Mouse (Mus musculus) olfactory bulb, adult 2 months (tissue): ENCODE results near the gene Polr2c. TPM values are rescaled to one million over a fixed set of nuclear protein-coding genes. Genes with fewer than 3 reads are reported as not detected.
A peak's percentile ranks its signal among the peaks of the same experiment; 100 is the strongest.
"Not testable (repeated sequence)": the region's sequence is repeated elsewhere in the genome, so short reads cannot be mapped to it uniquely, and the experiment has no call there.

Experiments used
- H3K27ac ChIP-seq: fragments of 200-500 bp; 2 replicates; pipeline ENCODE4 v1.5.1; 2012; ENCODE audit warnings: low read depth, low read length; ENCODE audit not compliant: insufficient read depth
- H3K4me1 ChIP-seq: fragments of 200-500 bp; 2 replicates; pipeline ENCODE4 v1.6.1; 2012; ENCODE audit warnings: low read length; ENCODE audit not compliant: control insufficient read depth, insufficient read depth
- H3K4me3 ChIP-seq: fragments of 200-500 bp; 2 replicates; pipeline ENCODE4 v1.5.1; 2012; ENCODE audit warnings: mild to moderate bottlenecking, low read depth, low read length, moderate library complexity; ENCODE audit not compliant: insufficient read depth
- CTCF ChIP-seq: fragments of 200-500 bp; IDR thresholded peaks from 2 replicates; pipeline ENCODE4 v1.5.1; 2012; ENCODE audit warnings: low read depth, mild to moderate bottlenecking, low read length, moderate library complexity; ENCODE audit not compliant: insufficient read depth
- POLR2A ChIP-seq: fragments of 200-500 bp; IDR thresholded peaks from 2 replicates; pipeline ENCODE4 v1.6.1; 2012; ENCODE audit warnings: mild to moderate bottlenecking, low read depth, low read length, moderate library complexity; ENCODE audit not compliant: insufficient read depth
- whole genome bisulfite sequencing: fragments of 180-500 bp; shearing (Covaris S2); methylation state at CpG from one replicate; pipeline ENCODE4 v1.1.7; 2018; 5-methylcytosine and 5-hydroxymethylcytosine counted together
- polyA plus RNA-seq: library from polyadenylated mRNA; stranded (reverse); fragments of >200 nt; gene quantifications from 2 replicates; pipeline ENCODE4 v1.2.4, GENCODE M21; 2012; ENCODE audit warnings: low replicate concordance; ENCODE audit not compliant: missing spikeins, insufficient read depth, insufficient read length

The Polr2c gene
- polyA plus RNA-seq, 1 experiment: not detected

- 75% methylated on average over 11 of the region's 11 CpGs for WGBS
- H3K4me1 ChIP-seq: peaks cover 10% of the 10 kb centered on the region; the same call in 1 of the 2 replicates
Measured at GRCm38 (mm10) chr8:94836456-94837240, 20.6 kb upstream of the Polr2c start.

GRCm38 (mm10) chr8:94837662-94838574, 19.3 kb upstream of the Polr2c start, which contains the start of the genes Coq9 and Ciapin1:
Gene Coq9 (plus strand): TSS chr8:94838321.
Gene Ciapin1 (minus strand): TSS chr8:94838358.
- peaks cover 13% of the 10 kb centered on the region; the same call in 1 of the 2 replicates for H3K4me1 ChIP-seq
- peak within 1 kb of the TSS; percentile 98 for H3K4me3 ChIP-seq
- H3K27ac ChIP-seq: peak within 1 kb of the TSS; percentile 98
- TF ChIP-seq POLR2A (peak; percentile 93), CTCF (no peak)
- WGBS: under 1% methylated on average over 82 of the region's 82 CpGs

More at GRCm38 (mm10) chr8:94836456-94837240, 20.6 kb upstream of the Polr2c start:
- TF ChIP-seq POLR2A: no peak
- no peak overlapping the region for H3K27ac ChIP-seq
- H3K4me3 ChIP-seq: 0 out of 2 replicates have a peak overlapping the region, but pooled peaks have one; percentile 15

GRCm38 (mm10) chr8:94838600-94838999, 18.6 kb upstream of the Polr2c start:
- Histone ChIP-seq H3K4me1 (peaks cover 13% of the 10 kb centered on the region; the same call in 1 of the 2 replicates), H3K4me3 (peak overlapping the region; percentile 98), H3K27ac (peak overlapping the region; percentile 98)
- under 1% methylated on average over 24 of the region's 24 CpGs for WGBS
- TF ChIP-seq POLR2A: no peak
- TF ChIP-seq CTCF: no peak

- WGBS: 56% methylated on average over 2 of the region's 2 CpGs
- TF ChIP-seq POLR2A (no peak), CTCF (no peak)
- H3K27ac ChIP-seq: no peak overlapping the region
- H3K4me1 ChIP-seq: peaks cover 6% of the 10 kb centered on the region; the same call in 1 of the 2 replicates
- H3K4me3 ChIP-seq: no peak overlapping the region
Measured at GRCm38 (mm10) chr8:94841183-94841582, 16.1 kb upstream of the Polr2c start.

GRCm38 (mm10) chr8:94850049-94850448, 7.2 kb upstream of the Polr2c start:
- no peak overlapping the region for H3K4me3 ChIP-seq
- H3K4me1 ChIP-seq: no peaks in the 10 kb centered on the region
- WGBS: 93% methylated on average over 5 of the region's 5 CpGs
- TF ChIP-seq CTCF (no peak), POLR2A (no peak)
- H3K27ac ChIP-seq: no peak overlapping the region

- H3K4me1 ChIP-seq, H3K4me3 ChIP-seq, H3K27ac ChIP-seq: not testable (repeated sequence)
- 91% methylated on average over 11 of the region's 11 CpGs for WGBS
Measured at GRCm38 (mm10) chr8:94854761-94855160, 2.5 kb upstream of the Polr2c start.

GRCm38 (mm10) chr8:94857011-94857345, 272 bp upstream of the Polr2c start:
- H3K4me3 ChIP-seq: no peak overlapping the region
- TF ChIP-seq CTCF (no peak), POLR2A (no peak)
- peaks cover 9% of the 10 kb centered on the region for H3K4me1 ChIP-seq
- WGBS: 26% methylated on average over 5 of the region's 5 CpGs
- H3K27ac ChIP-seq: no peak overlapping the region

GRCm38 (mm10) chr8:94861352-94861910, 4.2 kb downstream of the Polr2c start:
- TF ChIP-seq CTCF (no peak), POLR2A (no peak)
- Histone ChIP-seq H3K4me1 (peaks cover 19% of the 10 kb centered on the region), H3K27ac (no peak overlapping the region), H3K4me3 (no peak overlapping the region)
- 70% methylated on average over 8 of the region's 8 CpGs for WGBS
